Mouse (Mus musculus) gastrocnemius, adult 18-20 months (tissue): ENCODE measurements around the gene Tspan5. TPM values are rescaled to one million over a fixed set of nuclear protein-coding genes. Genes with fewer than 3 reads are reported as not detected.
A peak's percentile ranks its signal among the peaks of the same experiment; 100 is the strongest.

ENCODE experiments used
- DNase-seq: peaks from one replicate; pipeline ENCODE4 v3.0.0; 2021; ENCODE audit warnings: low spot score
- total RNA-seq, 2 experiments: library from RNA; stranded (reverse); gene quantifications; 2 replicates each; pipeline ENCODE4 v1.2.3; 2021

Gene Tspan5
- total RNA-seq, 2 experiments from 2014 or later, result 2.1 to 2.2 TPM

- no peak for DNase-seq
Observed at GRCm38 (mm10) chr3:138875282-138875681, 133.3 kb downstream of the Tspan5 start.

- DNase-seq, result no peak
Observed at GRCm38 (mm10) chr3:138875936-138876335, 133.9 kb downstream of the Tspan5 start.

GRCm38 (mm10) chr3:138876418-138876817, 134.4 kb downstream of the Tspan5 start:
- no peak for DNase-seq

DNA sequence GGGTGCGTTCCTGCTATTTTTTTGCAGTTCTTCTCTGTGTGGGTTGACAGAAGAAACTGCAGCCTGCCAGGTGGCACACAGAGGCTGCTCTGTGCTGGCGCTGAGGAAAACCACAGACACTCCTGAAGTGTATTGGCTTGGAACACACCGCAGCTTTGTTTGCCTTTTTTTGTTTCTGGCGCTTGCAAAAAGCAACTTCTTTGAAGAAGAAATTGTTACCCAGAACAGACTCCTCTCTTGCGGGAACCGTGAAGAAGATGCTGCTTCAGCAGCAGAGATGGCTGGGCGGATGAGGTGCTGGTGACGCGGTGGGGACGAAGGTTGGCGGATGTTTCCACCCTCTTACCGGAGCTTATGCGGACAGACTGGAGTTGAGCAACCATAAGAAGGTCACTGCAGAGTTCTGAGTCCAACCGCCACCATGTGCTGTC, 135.0 kb downstream of the Tspan5 start:
- no peak for DNase-seq

- DNase-seq, result no peak
Observed at GRCm38 (mm10) chr3:138877741-138878140, 135.7 kb downstream of the Tspan5 start.

DNA sequence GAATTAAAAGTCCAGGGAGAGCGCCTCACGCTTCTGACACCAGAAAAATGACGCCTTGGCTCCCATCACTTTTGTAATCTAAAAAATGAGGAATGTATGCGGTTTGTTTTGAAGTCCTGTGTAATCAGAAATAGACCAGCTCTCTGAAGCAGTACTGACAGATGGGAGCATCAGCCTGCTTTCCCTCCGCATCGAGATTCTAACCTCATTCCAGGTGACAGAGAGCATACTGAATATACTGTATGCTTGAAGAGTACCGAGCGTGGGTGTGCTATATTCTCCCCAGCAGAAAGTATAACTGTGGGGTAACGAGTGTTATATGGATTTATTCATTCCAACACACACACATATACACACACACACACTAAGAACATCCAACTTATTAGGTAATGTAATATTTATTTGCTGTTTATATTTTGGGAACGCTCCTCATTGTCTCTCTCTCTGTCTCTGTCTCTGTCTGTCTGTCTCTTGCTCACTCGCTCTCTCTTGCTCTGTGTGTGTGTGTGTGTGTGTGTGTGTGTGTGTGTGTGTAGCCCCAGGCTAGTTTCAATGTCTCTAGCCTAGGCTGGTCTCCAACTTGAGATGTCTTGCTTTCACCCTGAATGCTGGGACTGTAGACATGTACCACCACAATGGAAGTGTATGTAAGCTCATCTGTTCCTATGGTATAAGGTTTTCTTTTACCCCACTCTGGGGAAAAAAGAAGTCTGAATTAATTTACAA, 139.2 kb downstream of the Tspan5 start:
- DNase-seq, result no peak

DNA sequence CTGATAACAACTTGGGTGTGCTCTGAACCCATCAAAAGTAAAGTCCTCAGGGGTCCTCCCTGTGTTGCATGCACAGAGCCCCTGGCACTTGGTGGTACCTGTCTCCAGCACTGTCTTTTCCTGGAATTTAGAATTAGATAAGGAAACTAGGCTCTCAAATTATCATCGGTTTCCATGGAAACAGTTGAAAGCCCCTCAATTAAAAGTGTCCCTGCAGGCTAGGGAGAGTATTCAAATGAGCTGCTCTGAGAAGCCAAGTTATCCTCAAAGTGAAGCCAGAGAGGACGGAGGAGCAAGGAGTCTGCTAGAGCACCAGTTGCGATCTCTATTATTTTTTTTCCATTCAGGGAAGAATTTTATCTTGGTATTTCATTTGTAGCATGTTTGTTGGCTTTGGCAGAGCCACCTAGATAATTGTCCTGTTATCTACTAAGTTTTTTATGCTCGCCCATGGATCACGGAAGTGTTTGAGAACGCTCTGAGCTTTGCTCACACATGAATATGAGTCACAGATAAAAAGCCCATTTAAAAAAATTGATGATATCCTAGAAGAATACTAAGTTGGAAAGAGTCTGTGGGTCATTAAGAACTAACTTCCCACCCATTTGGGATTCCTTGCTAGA, 139.8 kb downstream of the Tspan5 start:
- DNase-seq, result no peak

- no peak for DNase-seq
Observed at GRCm38 (mm10) chr3:138886121-138886520, 144.1 kb downstream of the Tspan5 start.

DNA sequence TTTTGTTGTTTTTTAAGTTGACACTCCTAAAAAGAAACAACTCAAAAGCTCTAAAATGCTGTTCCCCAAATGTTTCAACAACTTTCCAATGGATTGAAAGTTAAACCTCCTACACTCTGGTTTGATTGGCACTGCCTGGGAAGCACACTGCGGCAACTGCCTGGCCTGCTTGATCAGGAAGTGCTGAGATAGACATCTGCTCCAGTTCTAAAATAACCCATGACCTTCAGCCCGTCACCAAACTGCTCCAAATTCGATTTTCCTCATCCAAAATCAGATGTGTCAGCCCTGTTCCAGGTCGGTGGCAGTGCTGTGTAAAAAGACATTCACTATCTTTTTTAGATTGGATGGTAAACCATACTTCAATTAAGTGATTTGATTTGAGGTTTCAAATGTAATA, 147.2 kb downstream of the Tspan5 start:
- no peak for DNase-seq

- no peak for DNase-seq
Observed at GRCm38 (mm10) chr3:138889769-138890295, 147.8 kb downstream of the Tspan5 start.

DNA sequence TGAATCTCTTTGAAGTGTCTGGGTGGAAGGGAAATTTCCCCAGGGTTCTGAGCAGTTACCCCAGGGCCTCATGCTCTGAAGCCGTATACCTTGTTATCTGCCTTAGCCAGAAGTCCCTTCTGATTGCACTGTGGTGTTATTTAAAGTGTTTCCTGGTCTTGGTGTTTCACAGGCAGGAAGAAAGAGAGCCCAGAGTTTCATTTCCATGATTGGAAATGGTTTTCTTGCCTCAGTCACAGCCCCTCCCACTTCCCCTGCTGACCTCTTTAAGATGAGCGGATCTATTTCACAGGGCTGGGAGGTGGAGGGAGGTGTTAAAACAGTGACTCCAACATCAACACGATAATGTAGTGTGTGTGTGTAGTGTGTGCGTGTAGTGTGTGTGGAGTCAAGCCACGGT, 151.5 kb downstream of the Tspan5 start:
- no peak for DNase-seq

DNA sequence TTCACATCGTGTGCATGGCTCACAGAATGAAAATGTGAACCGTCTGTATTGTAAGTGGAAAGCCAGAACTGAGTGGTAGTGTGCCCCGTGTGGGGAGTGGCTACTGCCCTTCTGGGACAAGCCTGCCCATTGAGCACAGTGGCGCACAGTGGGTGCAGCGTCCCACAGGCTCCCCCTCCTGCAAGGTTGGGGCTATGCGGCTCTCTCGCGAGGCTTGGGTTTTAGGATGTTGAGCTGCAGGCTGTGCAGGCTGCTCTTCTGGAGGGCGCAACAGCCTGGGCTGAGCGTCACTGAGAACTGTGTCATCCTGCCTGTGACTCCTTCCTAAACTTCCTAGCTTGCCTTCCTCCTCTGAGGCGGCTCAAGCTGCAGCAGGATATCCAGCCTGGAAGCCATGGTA, 155.5 kb downstream of the Tspan5 start:
- no peak for DNase-seq

DNA sequence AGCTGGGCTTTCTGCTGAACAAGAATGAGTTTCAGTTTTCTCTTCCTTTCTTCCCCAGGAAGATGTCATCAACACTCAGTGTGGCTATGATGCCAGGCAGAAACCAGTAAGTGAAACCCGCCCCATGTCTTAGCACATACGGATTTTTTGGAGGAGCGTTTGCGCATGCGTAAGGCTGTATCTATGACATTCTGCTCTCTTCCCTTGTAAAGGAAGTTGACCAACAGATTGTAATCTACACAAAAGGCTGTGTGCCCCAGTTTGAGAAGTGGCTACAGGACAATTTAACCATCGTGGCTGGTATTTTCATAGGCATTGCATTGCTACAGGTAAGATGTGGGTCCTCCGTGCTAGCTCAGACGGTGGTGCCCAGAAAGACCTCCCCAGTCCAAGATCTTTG, 156.1 kb downstream of the Tspan5 start:
- DNase-seq, result no peak

GRCm38 (mm10) chr3:138900571-138901141, 158.7 kb downstream of the Tspan5 start:
- DNase-seq, result no peak

GRCm38 (mm10) chr3:138905678-138906077, 163.7 kb downstream of the Tspan5 start:
- no peak for DNase-seq

- peak; percentile 70 for DNase-seq
Observed at GRCm38 (mm10) chr3:138906112-138906880, 164.3 kb downstream of the Tspan5 start.

- DNase-seq, result no peak
Observed at GRCm38 (mm10) chr3:138909313-138909712, 167.3 kb downstream of the Tspan5 start.

DNA sequence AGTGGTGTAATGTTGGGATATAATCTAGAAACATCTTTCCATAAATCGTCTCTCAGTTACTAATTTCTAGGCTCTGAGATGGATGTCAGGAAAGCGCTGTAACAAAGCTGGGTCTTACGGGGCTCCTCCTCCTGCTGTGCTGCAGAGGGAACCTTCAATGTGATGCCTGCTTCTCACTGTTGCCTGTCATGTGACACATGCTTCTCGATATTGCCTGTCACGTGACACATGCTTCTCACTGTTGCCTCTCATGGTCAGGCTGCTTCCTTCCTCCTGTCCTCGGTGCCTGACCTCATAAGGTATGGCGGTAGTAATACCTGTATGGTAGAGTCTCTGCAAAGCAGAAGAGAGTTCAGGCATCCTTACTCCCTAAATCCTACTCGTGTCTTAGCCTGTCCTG, 170.5 kb downstream of the Tspan5 start:
- no peak for DNase-seq

GRCm38 (mm10) chr3:138914626-138915288, 172.8 kb downstream of the Tspan5 start:
- DNase-seq, result no peak

DNA sequence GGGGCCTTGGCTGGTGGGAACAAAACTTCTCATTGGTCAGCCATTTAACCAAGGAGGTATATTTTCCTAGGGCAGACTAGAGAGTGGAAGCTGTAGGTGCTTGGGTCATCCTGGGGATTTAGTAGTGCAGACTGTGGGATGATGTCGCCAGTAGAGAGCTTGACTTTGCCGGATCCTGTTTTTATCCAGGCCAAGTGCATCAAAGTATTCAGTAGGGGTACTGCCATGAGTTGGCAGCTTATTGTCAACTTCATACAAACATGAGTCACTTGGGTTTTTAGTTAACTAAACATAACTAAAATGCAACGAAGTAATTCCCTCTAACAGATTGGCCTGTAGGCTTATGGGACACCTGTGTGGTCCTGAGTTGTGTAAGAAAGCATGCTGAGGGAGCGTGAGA, 174.6 kb downstream of the Tspan5 start:
- DNase-seq, result no peak

DNA sequence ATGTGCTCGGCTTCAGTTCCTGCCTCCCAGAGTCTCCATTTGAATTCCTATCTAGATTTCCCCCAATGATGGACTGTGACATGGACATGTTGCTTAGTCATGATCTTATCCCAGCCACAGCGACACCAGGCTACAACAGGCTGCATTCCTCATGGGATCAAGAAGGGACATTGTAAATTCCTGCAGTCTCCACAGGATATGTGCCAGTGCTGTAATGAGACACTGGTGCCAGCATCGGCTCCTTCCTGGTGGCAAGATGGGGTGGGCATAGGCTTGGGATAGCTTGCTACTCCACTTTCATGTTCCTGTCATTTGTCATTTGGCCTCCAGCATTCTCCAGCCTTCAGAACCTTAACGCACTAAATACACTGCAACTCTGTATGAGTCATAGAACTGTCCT, 175.0 kb downstream of the Tspan5 start:
- DNase-seq, result no peak
